Mouse (Mus musculus) bone marrow macrophage, adult 2 months (primary cell): Measurements from ENCODE around the gene Itsn1.

Experiments
- CTCF ChIP-seq: IDR thresholded peaks from 2 replicates; pipeline ENCODE4 v1.5.1; 2012; ENCODE audit warnings: low read depth, mild to moderate bottlenecking, low read length, moderate library complexity
- POLR2A ChIP-seq: IDR thresholded peaks from 2 replicates; pipeline ENCODE4 v1.6.1; 2012; ENCODE audit warnings: mild to moderate bottlenecking, low read depth, low read length, borderline replicate concordance

DNA sequence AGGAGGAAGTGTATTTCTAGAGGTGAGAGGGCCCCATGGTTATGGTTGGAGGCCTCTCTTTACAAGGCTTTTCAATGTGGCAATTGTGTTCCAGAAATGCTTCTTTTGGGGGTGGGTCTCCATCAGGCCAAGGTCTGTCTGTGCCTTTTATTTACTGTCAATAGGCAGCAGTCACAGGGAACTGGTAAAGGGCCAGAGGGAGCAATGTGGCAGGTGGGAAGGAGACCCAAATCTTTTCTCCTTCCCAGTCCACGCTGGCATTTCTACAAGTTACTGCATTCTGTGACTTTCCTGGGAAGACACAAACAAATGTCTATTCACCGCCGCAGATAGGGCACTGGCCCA lies 234.4 kb downstream of the Itsn1 start:
- TF ChIP-seq CTCF, result no peak
- TF ChIP-seq POLR2A, result no peak
